Mouse (Mus musculus) NIH3T3 (cell line): Measurements from ENCODE around the gene Olfr10.

Experiments
- DNase-seq: peaks from one replicate; pipeline ENCODE4 v3.0.0-alpha.2; 2012; ENCODE audit warnings: low read depth

The Olfr10 gene

GRCm38 (mm10) chr11:49326726-49327125 lies 22.2 kb downstream of the Olfr10 start:
- DNase-seq = no peak

DNA sequence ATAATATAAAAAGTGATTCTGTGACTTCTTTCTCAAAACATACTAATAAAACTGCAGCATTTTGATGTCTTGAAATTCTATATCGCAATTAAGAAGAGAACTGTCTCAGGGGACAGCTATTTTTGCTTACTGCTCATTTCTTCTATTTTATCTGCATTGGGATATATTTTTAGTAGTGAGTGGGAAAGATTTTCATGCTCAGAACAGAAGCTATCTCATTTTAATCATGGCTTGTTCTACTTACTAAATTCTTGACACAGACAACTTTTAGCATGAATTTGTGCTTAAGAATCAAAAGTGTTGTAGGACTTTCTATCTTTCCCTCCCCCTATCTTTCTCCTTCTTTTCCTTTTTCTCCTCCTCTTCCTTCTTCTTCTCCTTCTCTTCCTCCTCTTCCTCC lies 25.1 kb downstream of the Olfr10 start:
- DNase-seq = no peak

GRCm38 (mm10) chr11:49334888-49335287 lies 30.3 kb downstream of the Olfr10 start, which contains the start of gene Olfr1390:
Olfr1390 (plus strand) TSS chr11:49335188.
- no peak for DNase-seq

DNA sequence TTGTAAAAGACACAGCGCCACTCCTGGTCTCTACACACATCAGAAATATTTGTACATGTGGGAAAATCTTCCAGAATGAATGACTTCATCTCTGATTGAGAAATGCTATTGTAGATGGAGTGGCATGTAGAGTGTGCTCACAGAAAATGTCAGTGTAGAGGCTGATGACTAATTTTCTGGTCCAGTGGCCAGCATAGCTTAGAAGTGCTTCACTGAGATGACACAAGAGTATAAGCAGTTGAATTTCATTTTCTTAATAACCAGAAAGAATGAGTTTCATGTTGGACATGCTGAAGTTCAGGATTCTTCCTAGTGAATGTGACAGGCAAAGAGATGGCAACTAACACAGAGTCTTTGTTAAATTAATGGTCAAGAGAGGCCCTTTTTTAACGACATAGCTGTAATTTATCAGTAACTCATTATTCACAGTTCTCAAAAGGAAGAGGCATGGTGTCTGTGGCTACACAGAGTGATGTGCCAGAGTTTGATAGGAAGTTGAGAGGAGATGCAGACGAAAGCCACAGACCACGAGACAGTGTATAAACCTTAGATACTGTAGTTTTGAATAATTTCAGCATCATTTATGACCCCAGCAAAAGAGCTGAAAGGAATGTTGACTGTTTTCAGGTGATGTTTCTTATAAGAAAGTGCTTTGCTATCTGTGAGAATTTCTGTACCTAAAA lies 32.8 kb downstream of the Olfr10 start:
- DNase-seq = peak; percentile 21
